Mouse (Mus musculus): ENCODE data around the gene Ahdc1. TPM values are rescaled to one million over a fixed set of nuclear protein-coding genes. Genes with fewer than 3 reads are reported as not detected.

Gene Ahdc1
- polyA plus RNA-seq (2012; rRNA removed): 21.6 and 32.2 TPM in 2 replicates

DNA sequence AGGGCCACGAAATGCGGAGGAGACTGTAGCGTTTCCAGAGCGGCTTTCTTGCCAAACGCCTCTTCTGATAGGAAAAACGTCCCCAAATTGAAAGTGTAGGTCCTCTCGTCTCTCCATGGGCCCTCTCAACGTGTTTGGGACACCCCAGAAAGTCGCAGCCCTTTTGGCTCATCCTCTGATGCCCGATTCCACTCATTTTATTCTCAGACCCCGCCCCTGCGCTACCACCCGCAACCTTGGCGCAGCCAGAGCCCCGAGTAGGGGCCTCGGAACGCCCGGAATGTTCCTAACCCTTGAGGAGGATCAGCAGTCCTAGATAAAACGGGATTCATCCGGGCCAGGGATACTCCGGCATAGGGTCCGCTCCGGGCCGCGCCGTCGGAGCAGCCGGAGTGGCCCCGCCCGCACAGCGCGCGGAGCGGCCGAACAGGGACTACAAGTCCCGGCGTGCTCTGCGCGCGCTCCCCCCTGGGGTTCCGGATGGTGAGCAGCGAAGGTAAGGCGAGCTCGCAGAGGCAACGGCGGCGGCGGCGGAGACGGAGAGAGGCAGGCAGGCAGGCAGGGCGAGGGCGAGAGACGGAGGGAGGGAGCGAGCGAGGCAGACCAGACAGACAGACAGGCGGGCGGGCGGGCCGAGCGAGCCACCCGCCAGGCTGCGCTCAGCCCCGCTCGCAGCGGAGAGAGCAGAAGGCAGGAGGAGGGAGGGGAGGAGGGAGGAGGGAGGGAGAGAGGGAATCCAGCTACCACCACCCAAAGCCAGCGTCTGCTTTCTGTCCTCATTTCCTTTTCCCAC is at the start of gene Ahdc1:
Ahdc1 (plus strand) TSS at position 233 of the 793 bp plus-strand sequence.

DNA sequence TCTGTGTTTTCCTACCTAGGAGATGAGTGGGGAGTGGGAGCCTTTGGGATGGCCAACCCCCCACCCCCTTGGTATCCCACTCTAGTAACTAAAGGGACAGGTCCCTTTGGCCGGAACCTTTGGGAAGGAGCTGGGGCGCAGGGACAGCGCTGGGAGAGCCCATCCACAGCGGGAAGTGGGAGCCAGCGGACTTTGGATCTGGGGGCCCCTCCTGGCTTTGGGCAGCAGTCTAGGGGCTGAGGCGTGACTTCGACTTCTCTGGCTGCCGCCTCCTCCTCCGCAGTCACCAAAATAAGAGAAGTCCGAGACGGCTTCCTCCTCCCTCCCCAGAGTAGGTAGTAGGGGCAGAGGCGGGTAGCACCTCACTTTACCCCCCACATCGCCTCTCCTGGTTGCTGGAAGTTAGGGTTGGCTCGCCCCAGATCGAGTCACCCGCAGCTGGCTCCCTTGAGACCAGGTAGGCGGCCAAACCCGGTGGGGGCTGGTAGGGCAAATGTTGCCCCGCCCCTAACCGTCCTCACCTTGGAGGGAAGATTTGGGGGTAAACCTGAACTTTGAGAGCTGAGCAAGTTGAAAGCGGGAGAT is 37.2 kb upstream of the Ahdc1 start, which contains the start of gene Fgr:
Fgr (plus strand) TSS at position 282 of the 585 bp plus-strand sequence.

Other genes starting within 250 kb of the Ahdc1 start
- 7.3 and 11.6 TPM in 2 replicates for gene Rpa2, start 242.9 kb upstream of the Ahdc1 start, polyA plus RNA-seq (2012; rRNA removed)
- 3.5 and 3.7 TPM in 2 replicates for gene Themis2, start 214.9 kb upstream of the Ahdc1 start, polyA plus RNA-seq (2012; rRNA removed)
- 17.0 and 17.8 TPM in 2 replicates for gene Ppp1r8, start 168.1 kb upstream of the Ahdc1 start, polyA plus RNA-seq (2012; rRNA removed)
- gene Stx12, start 126.8 kb upstream of the Ahdc1 start, polyA plus RNA-seq (2012; rRNA removed): 13.7 and 14.3 TPM in 2 replicates
- gene Fam76a, start 88.7 kb upstream of the Ahdc1 start, polyA plus RNA-seq (2012; rRNA removed): 8.7 and 11.4 TPM in 2 replicates
- gene Fgr, start 37.2 kb upstream of the Ahdc1 start, polyA plus RNA-seq (2012; rRNA removed): 2.6 TPM in 2 replicates
- 60.3 and 64.8 TPM in 2 replicates for gene Wasf2, start 119.2 kb downstream of the Ahdc1 start, polyA plus RNA-seq (2012; rRNA removed)
- 1.4 and 2.0 TPM in 2 replicates for gene Cd164l2, start 200.9 kb downstream of the Ahdc1 start, polyA plus RNA-seq (2012; rRNA removed)
- 0.27 and 0.49 TPM in 2 replicates for gene Gpr3, start 201.3 kb downstream of the Ahdc1 start, polyA plus RNA-seq (2012; rRNA removed)
- gene Map3k6, start 229.6 kb downstream of the Ahdc1 start, polyA plus RNA-seq (2012; rRNA removed): 11.8 and 12.6 TPM in 2 replicates